Mouse (Mus musculus) bone marrow, adult 2 months (tissue): ENCODE data around the gene Slc35b4.

Experiments used
- CTCF ChIP-seq: fragments of 200-500 bp; IDR thresholded peaks from 2 replicates; pipeline ENCODE4 v1.5.1; 2011; ENCODE audit warnings: low read length, control low read depth; ENCODE audit not compliant: control insufficient read depth, insufficient read depth
- POLR2A ChIP-seq: fragments of 200-500 bp; IDR thresholded peaks from 2 replicates; pipeline ENCODE4 v1.6.1; 2011; ENCODE audit warnings: low read depth, mild to moderate bottlenecking, control low read depth, low read length, borderline replicate concordance; ENCODE audit not compliant: control insufficient read depth

DNA sequence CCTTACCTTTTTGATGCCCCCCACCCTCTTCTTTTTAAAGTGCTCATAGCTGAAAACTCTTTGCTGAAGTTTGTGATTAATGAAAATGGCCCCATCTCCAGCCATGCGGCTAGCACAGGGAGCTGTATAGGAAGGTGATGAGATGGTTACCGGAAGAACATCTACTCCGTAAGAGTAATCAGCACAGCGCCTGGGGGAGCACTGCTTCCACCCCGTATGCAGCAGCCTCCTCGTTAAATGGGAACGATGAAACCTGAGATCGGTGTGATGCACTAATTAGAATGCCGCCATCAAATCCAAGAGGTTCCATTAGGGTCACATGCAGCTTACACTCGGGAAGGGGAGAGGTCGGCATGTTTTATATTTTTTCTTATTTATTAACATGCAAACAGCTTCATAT lies 34.0 kb downstream of the Slc35b4 start:
- TF ChIP-seq CTCF = no peak
- no peak for TF ChIP-seq POLR2A
